Mouse (Mus musculus) E14TG2a.4 (cell line): ENCODE measurements at regions not wholly inside any gene's neighbourhood (a gene's known extent, or its start where the extent isn't known, plus 50 kb on each side); places are given as distances from the start of the nearest gene placed in this dataset.
A peak's percentile ranks its signal among the peaks of the same experiment; 100 is the strongest.
"Not testable (repeated sequence)": the region's sequence is repeated elsewhere in the genome, so short reads cannot be mapped to it uniquely, and the experiment has no call there.

Experiments used
- H3K27me3 ChIP-seq: 2 replicates; pipeline ENCODE4 v1.6.1; 2014; ENCODE audit warnings: low read length, control low read depth; ENCODE audit not compliant: insufficient read depth
- H3K36me3 ChIP-seq: 2 replicates; pipeline ENCODE4 v1.6.1; 2014; ENCODE audit warnings: low read length, control low read depth; ENCODE audit not compliant: insufficient read depth
- H3K4me1 ChIP-seq: replicated peaks from 2 replicates; pipeline ENCODE4 v1.6.1; 2014; ENCODE audit warnings: low read depth, low read length, control low read depth
- H3K4me3 ChIP-seq: replicated peaks from 2 replicates; pipeline ENCODE4 v1.5.1; 2014; ENCODE audit warnings: mild to moderate bottlenecking, low read length
- H3K9me3 ChIP-seq: 2 replicates; pipeline ENCODE4 v1.6.1; 2014; ENCODE audit warnings: low read length, control low read depth
- CTCF ChIP-seq: conservative IDR thresholded peaks from 2 replicates; pipeline ENCODE4 v1.5.1; 2014; ENCODE audit warnings: low read length
- NANOG ChIP-seq: IDR thresholded peaks from 2 replicates; pipeline ENCODE4 v1.6.1; 2014; ENCODE audit warnings: borderline replicate concordance, low read length, mixed read lengths
- POU5F1 ChIP-seq: IDR thresholded peaks from 2 replicates; pipeline ENCODE4 v1.6.1; 2014; ENCODE audit warnings: low read length, borderline replicate concordance

DNA sequence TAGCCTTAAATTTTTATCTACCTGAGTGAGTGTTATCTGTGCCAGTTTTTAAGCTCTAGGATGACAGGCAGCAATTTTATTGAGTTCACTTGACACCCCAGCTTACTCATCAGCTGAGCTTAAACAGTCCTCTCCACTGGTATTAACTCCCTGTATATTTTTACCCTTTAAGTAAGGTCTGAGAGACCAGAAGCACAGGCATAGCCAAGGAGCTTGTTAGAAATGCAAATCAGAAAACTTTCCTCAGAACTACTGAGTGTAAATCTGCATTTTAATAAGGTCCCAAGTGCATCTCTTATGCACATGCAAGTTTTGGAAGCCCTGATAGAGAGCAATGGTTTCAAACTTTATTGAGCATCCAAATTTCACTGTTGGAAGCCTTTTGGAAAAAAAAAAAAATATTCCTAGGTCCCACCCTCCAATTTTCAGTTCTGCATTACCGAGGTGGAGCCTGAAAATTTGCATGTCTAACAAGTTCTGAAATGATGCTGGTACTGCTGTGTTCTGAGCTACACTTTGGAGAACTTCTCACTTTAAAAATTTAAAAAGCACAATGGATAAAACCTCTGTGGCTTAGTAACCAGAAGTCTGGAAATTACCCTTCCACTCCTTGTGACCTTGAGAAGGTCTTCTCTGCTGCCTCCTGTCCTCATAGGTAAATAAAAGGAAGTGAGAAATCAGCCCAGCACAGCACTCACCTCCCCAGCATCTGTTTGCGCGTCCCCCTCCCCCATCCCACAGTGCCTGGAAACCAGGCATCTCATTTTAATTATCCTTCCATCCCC is 226.0 kb downstream of the Cd47 start:
- TF ChIP-seq CTCF = no peak
- TF ChIP-seq POU5F1 = no peak
- no peak for TF ChIP-seq NANOG
- Histone ChIP-seq H3K36me3 (no peaks in the 10 kb centered on the region), H3K4me1 (peaks cover 47% of the 10 kb centered on the region), H3K4me3 (no peak overlapping the region), H3K27me3 (no peaks in the 10 kb centered on the region), H3K9me3 (peaks cover 4% of the 10 kb centered on the region; the same call in 1 of the 2 replicates)

DNA sequence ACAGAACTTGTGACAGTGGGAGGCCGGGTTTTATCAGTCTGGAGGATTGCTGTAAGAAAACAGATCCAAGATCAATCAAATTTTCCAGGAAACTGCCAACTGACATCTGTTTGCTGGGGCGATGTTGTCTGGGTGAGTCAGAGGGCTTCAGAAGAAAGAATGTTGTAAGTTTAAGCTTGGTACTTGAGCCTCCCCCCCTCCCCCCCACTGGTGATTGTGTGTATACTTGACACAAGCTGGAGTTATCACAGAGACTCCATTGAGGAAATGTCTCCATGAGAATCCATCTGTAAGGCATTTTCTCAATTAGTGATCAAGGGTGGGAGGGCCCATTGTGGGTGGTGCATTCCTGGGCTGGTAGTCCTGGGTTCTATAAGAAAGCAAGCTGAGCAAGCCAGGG is 226.9 kb downstream of the Cd47 start:
- no peaks in the 10 kb centered on the region for H3K36me3 ChIP-seq
- peaks cover 50% of the 10 kb centered on the region for H3K4me1 ChIP-seq
- no peak for TF ChIP-seq POU5F1
- TF ChIP-seq CTCF = no peak
- peaks cover 4% of the 10 kb centered on the region; the same call in 1 of the 2 replicates for H3K9me3 ChIP-seq
- H3K27me3 ChIP-seq = no peaks in the 10 kb centered on the region
- no peak overlapping the region for H3K4me3 ChIP-seq

DNA sequence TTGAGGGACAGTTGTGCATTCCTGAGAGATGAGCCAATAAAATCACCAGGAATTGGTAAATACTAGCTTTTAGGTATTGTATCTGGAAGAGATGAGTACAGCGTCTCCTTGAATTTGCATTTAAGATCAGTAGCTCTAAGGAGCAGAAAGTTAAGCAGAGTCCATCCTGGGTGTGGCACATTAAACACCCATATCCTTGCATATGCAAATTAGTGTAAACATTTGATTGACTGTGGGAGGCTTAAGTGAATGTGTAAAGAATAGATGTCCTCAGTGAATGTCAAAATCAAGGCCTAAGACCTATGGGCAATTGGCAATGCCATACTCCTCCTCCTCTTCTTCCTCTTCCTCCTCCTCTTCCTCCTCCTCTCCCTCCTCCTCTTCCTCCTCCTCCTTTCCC is 229.4 kb downstream of the Cd47 start:
- H3K9me3 ChIP-seq = no peaks in the 10 kb centered on the region
- no peaks in the 10 kb centered on the region for H3K27me3 ChIP-seq
- H3K4me3 ChIP-seq = no peak overlapping the region
- H3K36me3 ChIP-seq = no peaks in the 10 kb centered on the region
- peaks cover 62% of the 10 kb centered on the region for H3K4me1 ChIP-seq
- TF ChIP-seq NANOG = 0 out of 2 replicates have a peak, but pooled peaks have one; percentile 15
- no peak for TF ChIP-seq CTCF

DNA sequence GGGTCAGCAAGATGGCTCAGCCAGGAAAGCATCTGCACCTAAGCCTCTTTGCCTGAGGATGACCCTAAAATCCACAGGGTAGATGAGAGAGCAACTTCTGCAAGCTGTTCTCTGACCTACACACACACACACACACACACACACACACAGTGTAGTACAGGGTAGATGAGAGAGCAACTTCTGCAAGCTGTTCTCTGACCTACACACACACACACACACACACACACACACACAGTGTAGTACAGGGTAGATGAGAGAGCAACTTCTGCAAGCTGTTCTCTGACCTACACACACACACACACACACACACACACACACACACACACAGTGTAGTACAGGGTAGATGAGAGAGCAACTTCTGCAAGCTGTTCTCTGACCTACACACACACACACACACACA is 230.0 kb downstream of the Cd47 start:
- not testable (repeated sequence) for H3K9me3 ChIP-seq, H3K4me3 ChIP-seq, H3K27me3 ChIP-seq, H3K36me3 ChIP-seq
- peaks cover 62% of the 10 kb centered on the region for H3K4me1 ChIP-seq

DNA sequence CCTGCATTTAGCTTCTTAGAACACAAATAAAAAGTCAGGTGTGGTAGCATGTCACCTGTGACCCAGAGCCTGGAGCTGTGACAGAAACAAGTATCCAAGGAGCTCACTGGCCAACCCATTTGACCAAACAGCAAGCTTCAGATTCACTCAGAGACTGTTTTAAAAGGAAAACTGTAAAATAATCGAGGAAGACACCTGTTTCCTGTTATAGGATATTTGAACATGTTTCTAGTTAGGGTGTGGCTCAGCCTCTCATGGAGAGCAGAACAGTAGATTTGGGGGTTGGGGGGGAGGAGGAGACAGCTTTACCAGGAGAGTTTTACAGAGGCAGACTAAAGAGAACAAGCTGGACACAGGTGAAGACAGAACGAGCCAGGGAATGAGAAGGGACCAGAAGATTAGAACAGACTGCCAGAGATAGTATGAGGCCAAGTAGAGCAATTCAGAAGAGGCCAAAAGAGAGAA is 230.6 kb downstream of the Cd47 start:
- no peaks in the 10 kb centered on the region for H3K27me3 ChIP-seq
- H3K36me3 ChIP-seq = no peaks in the 10 kb centered on the region
- TF ChIP-seq CTCF (no peak), NANOG (no peak), POU5F1 (no peak)
- no peak overlapping the region for H3K4me3 ChIP-seq
- H3K9me3 ChIP-seq = no peaks in the 10 kb centered on the region
- H3K4me1 ChIP-seq = peaks cover 62% of the 10 kb centered on the region

DNA sequence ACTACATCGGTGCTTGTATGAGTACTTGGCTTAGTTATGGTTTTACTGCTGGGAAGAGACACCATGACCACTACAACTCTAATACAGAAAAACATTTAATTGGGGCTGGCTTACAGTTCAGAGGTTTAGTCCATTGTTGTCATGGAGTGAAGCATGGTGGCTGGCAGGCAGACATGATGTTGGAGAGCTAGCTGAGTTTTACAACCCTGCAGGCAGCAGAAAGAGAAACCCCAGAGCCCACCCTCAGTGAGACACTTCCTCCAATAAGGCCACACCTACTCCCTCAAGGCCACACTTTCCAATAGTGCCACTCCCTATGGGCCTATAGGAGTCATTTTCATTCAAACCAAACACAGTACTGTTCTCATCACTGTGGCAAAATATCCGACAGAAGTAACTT is 232.5 kb downstream of the Cd47 start:
- H3K9me3 ChIP-seq = no peaks in the 10 kb centered on the region
- no peak overlapping the region for H3K4me3 ChIP-seq
- no peaks in the 10 kb centered on the region for H3K36me3 ChIP-seq
- no peaks in the 10 kb centered on the region for H3K27me3 ChIP-seq
- peaks cover 45% of the 10 kb centered on the region for H3K4me1 ChIP-seq
- TF ChIP-seq NANOG (no peak), POU5F1 (no peak), CTCF (no peak)

DNA sequence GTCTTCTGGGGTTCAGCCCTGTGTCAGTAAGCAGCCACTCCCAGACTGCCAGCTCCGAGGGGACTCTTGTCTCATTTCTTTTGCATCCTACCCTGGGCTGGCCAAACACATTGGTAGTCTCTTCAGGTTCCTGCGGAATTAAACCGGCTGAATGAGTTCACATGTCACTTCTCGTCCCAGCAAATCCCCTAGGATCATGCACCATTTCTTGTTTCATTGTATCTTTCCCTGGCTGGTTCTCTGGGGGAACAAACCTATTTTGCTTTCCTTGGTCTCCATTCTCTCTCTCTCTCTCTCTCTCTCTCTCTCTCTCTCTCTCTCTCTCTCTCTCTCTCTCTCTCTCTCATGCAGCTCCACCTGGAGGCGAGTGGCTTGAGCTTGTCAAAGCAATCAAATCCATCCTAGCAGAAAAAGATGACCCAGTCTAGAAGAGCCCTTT is 236.0 kb downstream of the Cd47 start:
- Histone ChIP-seq H3K9me3 (no peaks in the 10 kb centered on the region), H3K36me3 (no peaks in the 10 kb centered on the region), H3K4me1 (peaks cover 15% of the 10 kb centered on the region), H3K4me3 (no peak overlapping the region), H3K27me3 (no peaks in the 10 kb centered on the region)
- TF ChIP-seq POU5F1 (no peak), NANOG (no peak), CTCF (no peak)

DNA sequence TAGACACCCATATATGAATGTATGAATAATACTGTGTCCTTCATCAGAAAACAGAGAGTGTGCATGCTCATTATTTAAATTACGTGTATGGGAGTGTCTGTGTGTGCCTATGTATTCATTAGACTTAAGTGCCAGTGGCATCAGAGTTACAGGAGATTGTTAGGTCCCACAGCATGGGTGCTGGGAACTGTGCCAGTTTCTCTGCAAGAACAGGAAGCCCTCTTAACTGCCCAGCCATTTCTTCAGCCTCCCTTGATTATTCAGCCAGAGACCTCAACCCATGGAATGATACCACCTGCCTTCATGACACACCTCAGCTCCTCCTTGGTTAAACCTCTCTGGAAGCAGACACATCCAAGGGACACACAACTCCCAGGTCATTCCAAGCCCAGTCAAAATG is 243.8 kb downstream of the Cd47 start:
- peaks cover 7% of the 10 kb centered on the region for H3K4me1 ChIP-seq
- no peaks in the 10 kb centered on the region for H3K36me3 ChIP-seq
- no peak overlapping the region for H3K4me3 ChIP-seq
- peaks cover 12% of the 10 kb centered on the region for H3K27me3 ChIP-seq
- H3K9me3 ChIP-seq = no peaks in the 10 kb centered on the region
- TF ChIP-seq CTCF = no peak
- no peak for TF ChIP-seq NANOG
- no peak for TF ChIP-seq POU5F1
